Comparison of ENCODE assay signal across 22 mouse cellular contexts in genomic region chr14:119294071-119294470, GRCm38 (mm10).
"Had no signal": no experiment of that assay in that cellular context is flagged by ENCODE, and none has a peak within 500 bp of the region (broad histone marks: within the 10 kb centered on the region; RNA-seq: fewer than 3 reads in every experiment).

No protein-coding gene starts in this region.

- H3K36me3 ChIP-seq: heart, embryonic 13.5 days; heart, embryonic 15.5 days; hindbrain, embryonic 12.5 days; kidney, embryonic 15.5 days; limb, embryonic 13.5 days; limb, embryonic 15.5 days; liver, embryonic 12.5 days had no signal

- H3K4me1 ChIP-seq: heart, embryonic 13.5 days; heart, embryonic 15.5 days; hindbrain, embryonic 12.5 days; kidney, embryonic 15.5 days; limb, embryonic 13.5 days; limb, embryonic 15.5 days; liver, embryonic 12.5 days had no signal

- H3K27me3 ChIP-seq: heart, embryonic 13.5 days; heart, embryonic 15.5 days; hindbrain, embryonic 12.5 days; kidney, embryonic 15.5 days; limb, embryonic 13.5 days; limb, embryonic 15.5 days; liver, embryonic 12.5 days had no signal

- DNase-seq: gastrocnemius, postnatal 14 days; gastrocnemius, postnatal 36 days; heart, adult 2 months; heart, postnatal 36 days; kidney, adult 11 months; kidney, adult 2 months; kidney, adult 9 months; layer of hippocampus, adult 9-11 months; layer of hippocampus, postnatal 36 days had no signal

- ATAC-seq: hindbrain, embryonic 16.5 days; intestine, embryonic 16.5 days; liver, embryonic 12.5 days had no signal

- H3K4me2 ChIP-seq: heart, embryonic 11.5 days; heart, embryonic 13.5 days; heart, embryonic 15.5 days; hindbrain, embryonic 12.5 days; hindbrain, embryonic 14.5 days; kidney, embryonic 15.5 days; limb, embryonic 13.5 days; limb, embryonic 15.5 days; liver, embryonic 12.5 days had no signal

- H3K9ac ChIP-seq: heart, embryonic 13.5 days; heart, embryonic 15.5 days; hindbrain, embryonic 12.5 days; hindbrain, embryonic 14.5 days; kidney, embryonic 15.5 days; limb, embryonic 13.5 days; limb, embryonic 15.5 days; liver, embryonic 12.5 days; liver, embryonic 14.5 days had no signal

- H3K27ac ChIP-seq: heart, adult 2 months; heart, embryonic 13.5 days; heart, embryonic 15.5 days; hindbrain, embryonic 12.5 days; hindbrain, embryonic 14.5 days; kidney, embryonic 15.5 days; kidney, postnatal 0 days; limb, embryonic 13.5 days; limb, embryonic 15.5 days; liver, embryonic 12.5 days; liver, embryonic 14.5 days had no signal

- H3K4me3 ChIP-seq: heart, adult 2 months; heart, embryonic 13.5 days; heart, embryonic 15.5 days; hindbrain, embryonic 12.5 days; kidney, embryonic 15.5 days; limb, embryonic 13.5 days; limb, embryonic 15.5 days; liver, embryonic 12.5 days had no signal

- H3K9me3 ChIP-seq: heart, embryonic 13.5 days; heart, embryonic 15.5 days; hindbrain, embryonic 12.5 days; kidney, embryonic 15.5 days; limb, embryonic 13.5 days; limb, embryonic 15.5 days; liver, embryonic 12.5 days had no signal
